Mouse (Mus musculus) ES-E14 (cell line): ENCODE measurements around the gene Slc25a1.

ENCODE experiments used
- CHD2 ChIP-seq: IDR thresholded peaks from 2 replicates; pipeline ENCODE4 v1.6.1; 2014; ENCODE audit warnings: mild to moderate bottlenecking, low read depth, low read length, inconsistent platforms
- HCFC1 ChIP-seq: IDR thresholded peaks from 2 replicates; pipeline ENCODE4 v1.6.1; 2012; ENCODE audit warnings: low read length, inconsistent platforms, borderline replicate concordance; ENCODE audit not compliant: insufficient read depth
- MAFK ChIP-seq: IDR thresholded peaks from 2 replicates; pipeline ENCODE4 v1.6.1; 2014; ENCODE audit warnings: mild to moderate bottlenecking, low read depth, low read length, inconsistent platforms; ENCODE audit not compliant: insufficient read depth
- ZNF384 ChIP-seq: IDR thresholded peaks from 2 replicates; pipeline ENCODE4 v1.6.1; 2012; ENCODE audit warnings: low read depth, low read length, inconsistent platforms

GRCm38 (mm10) chr16:17951618-17952017, 23.6 kb upstream of the Slc25a1 start:
- TF ChIP-seq HCFC1 (no peak), CHD2 (no peak), ZNF384 (no peak), MAFK (no peak)
